Mouse (Mus musculus) ES-E14 (cell line): ENCODE measurements around the gene Lrch3.

Experiments used
- CHD2 ChIP-seq: IDR thresholded peaks from 2 replicates; pipeline ENCODE4 v1.6.1; 2014; ENCODE audit warnings: mild to moderate bottlenecking, low read depth, low read length, inconsistent platforms
- ZC3H11A ChIP-seq: IDR thresholded peaks from 2 replicates; pipeline ENCODE4 v1.6.1; 2012; ENCODE audit warnings: low read depth, mild to moderate bottlenecking, inconsistent platforms, low read length, borderline replicate concordance

GRCm38 (mm10) chr16:33010166-33010565 lies 96.3 kb downstream of the Lrch3 start:
- TF ChIP-seq ZC3H11A = no peak
- TF ChIP-seq CHD2 = no peak
